Mouse (Mus musculus) small intestine, adult 2 months (tissue): Measurements from ENCODE around the gene Atp8a2.

Experiments
- CTCF ChIP-seq: fragments of 200-500 bp; IDR thresholded peaks from 2 replicates; pipeline ENCODE4 v1.5.1; 2012; ENCODE audit warnings: low read depth, mild to moderate bottlenecking, control low read depth, inconsistent platforms, low read length, moderate library complexity, mixed read lengths; ENCODE audit not compliant: insufficient replicate concordance, insufficient read length; ENCODE audit errors: extremely low read depth
- POLR2A ChIP-seq: fragments of 200-500 bp; IDR thresholded peaks from 2 replicates; pipeline ENCODE4 v1.6.1; 2012; ENCODE audit warnings: low read depth, mild to moderate bottlenecking, control low read depth, inconsistent platforms, low read length, moderate library complexity

GRCm38 (mm10) chr14:59604002-59604645, 592.9 kb downstream of the Atp8a2 start:
- TF ChIP-seq POLR2A: no peak
- no peak for TF ChIP-seq CTCF
